Mouse (Mus musculus) C2C12 (cell line): ENCODE data around the gene Stk40. TPM values are rescaled to one million over a fixed set of nuclear protein-coding genes. Genes with fewer than 3 reads are reported as not detected.

Experiments used
- H3K27me3 ChIP-seq: one replicate; pipeline ENCODE4 v1.6.1; 2011; ENCODE audit not compliant: control insufficient read depth, insufficient read depth, insufficient read length
- H3K36me3 ChIP-seq: one replicate; pipeline ENCODE4 v1.6.1; 2011; ENCODE audit not compliant: control insufficient read depth, insufficient read depth
- H3K4me3 ChIP-seq: one replicate; pipeline ENCODE4 v1.5.1; 2011; ENCODE audit warnings: mild to moderate bottlenecking, control low read depth; ENCODE audit not compliant: poor library complexity, insufficient read depth, severe bottlenecking
- H3K79me2 ChIP-seq: one replicate; pipeline ENCODE4 v1.6.1; 2011; ENCODE audit not compliant: control insufficient read depth, insufficient read depth
- H3K79me3 ChIP-seq: one replicate; pipeline ENCODE4 v1.6.1; 2011; ENCODE audit warnings: low read depth, control low read depth
- H3ac ChIP-seq: one replicate; pipeline ENCODE3; 2011; ENCODE audit warnings: low read depth; ENCODE audit not compliant: control insufficient read depth, insufficient read length
- CEBPB ChIP-seq: IDR thresholded peaks from one replicate; pipeline ENCODE4 v1.6.1; 2011; ENCODE audit warnings: low read depth, mild to moderate bottlenecking, control low read depth, moderate library complexity
- CTCF ChIP-seq: IDR thresholded peaks from one replicate; pipeline ENCODE4 v1.5.1; 2011; ENCODE audit not compliant: control insufficient read depth, insufficient read depth, insufficient read length
- FOSL1 ChIP-seq: IDR thresholded peaks from one replicate; pipeline ENCODE4 v1.8.0; 2011; ENCODE audit warnings: mild to moderate bottlenecking, low read length; ENCODE audit not compliant: poor library complexity, insufficient read depth, severe bottlenecking
- MAX ChIP-seq: IDR thresholded peaks from one replicate; pipeline ENCODE4 v1.6.1; 2011; ENCODE audit warnings: mild to moderate bottlenecking, control low read depth
- MYOD1 ChIP-seq: IDR thresholded peaks from one replicate; pipeline ENCODE4 v1.6.1; 2011; ENCODE audit warnings: low read depth; ENCODE audit not compliant: control insufficient read depth, insufficient read length
- MYOG ChIP-seq: IDR thresholded peaks from one replicate; pipeline ENCODE4 v1.6.1; 2011; ENCODE audit not compliant: control insufficient read depth, insufficient read length; ENCODE audit errors: extremely low read depth
- USF1 ChIP-seq: IDR thresholded peaks from one replicate; pipeline ENCODE4 v1.6.1; 2011; ENCODE audit warnings: low read depth, mild to moderate bottlenecking, control low read depth, moderate library complexity
- polyA plus RNA-seq: library from polyadenylated mRNA; unstranded; fragments of >200 nt; fragmentation: generic; extraction: Trizol; gene quantifications from one replicate; pipeline ENCODE4 v1.2.1, GENCODE M21; 2012; ENCODE audit warnings: missing spikeins

Stk40 gene
- polyA plus RNA-seq, 1 experiment = 11.0 TPM

GRCm38 (mm10) chr4:126148161-126148961 lies 44.6 kb downstream of the Stk40 start:
- H3ac ChIP-seq = peak overlapping the region; percentile 20
- peaks cover 3% of the 10 kb centered on the region for H3K79me3 ChIP-seq
- peaks cover 6% of the 10 kb centered on the region for H3K36me3 ChIP-seq
- TF ChIP-seq USF1 (no peak), MYOG (no peak), FOSL1 (no peak), CTCF (no peak), MYOD1 (no peak), MAX (no peak), CEBPB (no peak)
- H3K4me3 ChIP-seq = peak overlapping the region; percentile 40
- peaks cover 14% of the 10 kb centered on the region for H3K79me2 ChIP-seq
- no peaks in the 10 kb centered on the region for H3K27me3 ChIP-seq

- Histone ChIP-seq H3K79me3 (peaks cover 3% of the 10 kb centered on the region), H3K4me3 (peak overlapping the region; percentile 40), H3ac (peak overlapping the region; percentile 20), H3K79me2 (peaks cover 14% of the 10 kb centered on the region), H3K27me3 (no peaks in the 10 kb centered on the region), H3K36me3 (peaks cover 7% of the 10 kb centered on the region)
- TF ChIP-seq MYOG (no peak), USF1 (no peak), MAX (no peak), MYOD1 (no peak), FOSL1 (no peak), CTCF (no peak), CEBPB (no peak)
These were observed 45.4 kb downstream of the Stk40 start for GRCm38 (mm10) chr4:126149041-126149676.

GRCm38 (mm10) chr4:126149798-126150197 lies 46.0 kb downstream of the Stk40 start:
- peaks cover 7% of the 10 kb centered on the region for H3K36me3 ChIP-seq
- H3ac ChIP-seq = no peak overlapping the region
- TF ChIP-seq CTCF = no peak
- no peak for TF ChIP-seq FOSL1
- TF ChIP-seq USF1 = no peak
- no peak for TF ChIP-seq MYOD1
- TF ChIP-seq MYOG = no peak
- TF ChIP-seq MAX = no peak
- no peak for TF ChIP-seq CEBPB
- H3K79me3 ChIP-seq = peaks cover 3% of the 10 kb centered on the region
- no peak overlapping the region for H3K4me3 ChIP-seq
- H3K27me3 ChIP-seq = no peaks in the 10 kb centered on the region
- peaks cover 14% of the 10 kb centered on the region for H3K79me2 ChIP-seq

- no peak overlapping the region for H3ac ChIP-seq
- no peak overlapping the region for H3K4me3 ChIP-seq
- H3K79me2 ChIP-seq = peaks cover 14% of the 10 kb centered on the region
- H3K36me3 ChIP-seq = peaks cover 7% of the 10 kb centered on the region
- H3K27me3 ChIP-seq = no peaks in the 10 kb centered on the region
- TF ChIP-seq MAX (peak; percentile 97), USF1 (no peak)
- H3K79me3 ChIP-seq = peaks cover 3% of the 10 kb centered on the region
These were observed 46.7 kb downstream of the Stk40 start for GRCm38 (mm10) chr4:126150297-126150948.

GRCm38 (mm10) chr4:126150949-126151320 lies 47.2 kb downstream of the Stk40 start:
- peaks cover 3% of the 10 kb centered on the region for H3K79me3 ChIP-seq
- H3K79me2 ChIP-seq = peaks cover 14% of the 10 kb centered on the region
- peaks cover 7% of the 10 kb centered on the region for H3K36me3 ChIP-seq
- H3ac ChIP-seq = no peak overlapping the region
- no peak overlapping the region for H3K4me3 ChIP-seq
- H3K27me3 ChIP-seq = no peaks in the 10 kb centered on the region
- TF ChIP-seq MYOG = no peak
- TF ChIP-seq MAX = no peak
- TF ChIP-seq CEBPB = no peak

GRCm38 (mm10) chr4:126151701-126152440 lies 48.1 kb downstream of the Stk40 start:
- H3K79me2 ChIP-seq = peaks cover 14% of the 10 kb centered on the region
- no peaks in the 10 kb centered on the region for H3K27me3 ChIP-seq
- peaks cover 3% of the 10 kb centered on the region for H3K79me3 ChIP-seq
- no peak overlapping the region for H3K4me3 ChIP-seq
- no peak overlapping the region for H3ac ChIP-seq
- peaks cover 7% of the 10 kb centered on the region for H3K36me3 ChIP-seq
- TF ChIP-seq CEBPB = no peak
- TF ChIP-seq CTCF = no peak
- no peak for TF ChIP-seq USF1
- TF ChIP-seq MAX = no peak
- no peak for TF ChIP-seq FOSL1
- no peak for TF ChIP-seq MYOG
- TF ChIP-seq MYOD1 = no peak
